Mouse (Mus musculus): ENCODE results near the gene Glod4. TPM values are rescaled to one million over a fixed set of nuclear protein-coding genes. Genes with fewer than 3 reads are reported as not detected.

Gene Glod4
- polyA plus RNA-seq, 1 experiment from 2014 or later: 140 TPM

DNA sequence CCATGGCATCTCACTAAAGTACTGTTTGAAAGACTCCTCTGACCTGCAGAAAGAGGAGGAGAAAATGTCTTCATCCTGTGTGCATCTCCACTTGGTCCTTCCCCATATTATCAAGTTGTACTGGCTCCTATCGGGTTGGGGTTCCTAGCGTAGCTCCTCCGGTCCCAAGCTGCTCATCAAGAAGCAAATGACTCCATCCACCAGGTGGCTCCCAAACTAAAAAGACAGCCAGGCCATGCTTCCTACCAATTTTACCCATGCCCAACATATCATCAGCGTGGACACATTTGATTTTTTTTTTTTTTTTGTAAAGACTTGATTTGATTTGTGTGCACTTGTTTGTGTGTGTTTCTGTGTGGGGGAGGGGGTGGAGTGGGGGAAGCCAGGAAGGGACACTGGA is 28.9 kb upstream of the Glod4 start:
- no peak overlapping the region for H3K4me3 ChIP-seq
- no peak overlapping the region for H3K27ac ChIP-seq
- 90% methylated on average over 4 of the region's 4 CpGs for WGBS
- H3K9me3 ChIP-seq (replicated peaks): no peaks in the 10 kb centered on the region
- H3K36me3 ChIP-seq: peaks cover 64% of the 10 kb centered on the region
- H3K4me1 ChIP-seq: peaks cover 12% of the 10 kb centered on the region
- no peak for DNase-seq (ENCODE audit: low spot score)
- no peaks in the 10 kb centered on the region for H3K27me3 ChIP-seq (ENCODE audit: low read depth, poor library complexity, severe bottlenecking)

DNA sequence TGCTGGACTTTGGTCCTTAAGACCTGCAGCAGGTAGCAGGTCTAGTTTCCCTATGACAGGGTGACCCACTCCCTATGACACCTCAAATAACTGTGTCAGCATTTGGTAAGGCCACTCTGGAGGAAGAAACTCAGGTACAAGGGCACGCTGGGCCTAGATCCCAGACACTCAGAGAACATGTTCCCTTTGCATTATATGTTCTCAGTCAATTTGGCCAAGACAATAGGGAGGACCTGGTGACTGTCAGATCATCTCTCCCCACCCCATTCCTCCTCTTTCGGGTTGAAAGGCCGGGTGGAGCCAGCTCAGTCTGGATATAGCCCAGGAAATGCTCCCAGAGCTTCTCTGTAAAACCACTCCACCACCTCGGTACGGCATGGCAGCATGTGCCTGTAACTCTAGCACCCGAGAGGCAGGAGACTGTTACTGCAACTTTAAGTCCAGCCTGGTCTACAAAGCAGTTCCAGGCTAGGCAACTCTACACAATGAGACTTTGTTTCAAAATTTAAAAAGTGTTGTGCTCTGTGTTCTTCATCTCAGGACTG is 25.1 kb upstream of the Glod4 start:
- Histone ChIP-seq H3K27me3 (ENCODE audit: low read depth, poor library complexity, severe bottlenecking) (no peaks in the 10 kb centered on the region), H3K27ac (peak overlapping the region; percentile 61; the same call in 1 of the 2 replicates), H3K4me1 (peaks cover 20% of the 10 kb centered on the region), H3K4me3 (no peak overlapping the region), H3K9me3 (replicated peaks) (no peaks in the 10 kb centered on the region), H3K36me3 (peaks cover 60% of the 10 kb centered on the region)
- no peak for DNase-seq (ENCODE audit: low spot score)
- 83% methylated on average over 6 of the region's 6 CpGs for WGBS

DNA sequence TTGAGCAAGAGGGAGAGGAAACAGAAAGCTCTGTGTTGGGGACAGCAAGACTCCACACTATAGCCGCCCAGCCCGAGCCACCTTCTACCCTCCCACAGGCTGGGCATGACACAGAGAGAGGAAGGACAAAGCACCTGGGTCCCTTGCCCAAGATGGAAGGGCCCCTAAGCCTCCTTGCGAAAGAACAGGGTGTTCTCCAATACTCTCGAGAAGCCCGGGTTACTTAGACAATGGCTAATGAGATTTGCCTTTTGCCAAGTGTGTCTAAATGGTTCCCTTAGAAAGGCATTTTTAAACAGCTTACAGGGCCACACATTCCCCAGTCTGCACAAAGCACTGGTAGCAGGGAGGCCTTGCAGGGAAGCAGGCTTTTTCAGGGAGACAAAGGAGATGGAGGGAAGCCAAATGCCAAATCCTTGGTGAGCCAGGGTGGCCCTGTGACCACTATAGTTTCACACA is 24.5 kb upstream of the Glod4 start:
- H3K27ac ChIP-seq: peak overlapping the region; percentile 61; the same call in 1 of the 2 replicates
- WGBS: 78% methylated on average over 5 of the region's 5 CpGs
- DNase-seq (ENCODE audit: low spot score): no peak
- no peaks in the 10 kb centered on the region for H3K9me3 ChIP-seq (replicated peaks)
- H3K4me1 ChIP-seq: peaks cover 26% of the 10 kb centered on the region
- peaks cover 54% of the 10 kb centered on the region for H3K36me3 ChIP-seq
- H3K4me3 ChIP-seq: no peak overlapping the region
- no peaks in the 10 kb centered on the region for H3K27me3 ChIP-seq (ENCODE audit: low read depth, poor library complexity, severe bottlenecking)

DNA sequence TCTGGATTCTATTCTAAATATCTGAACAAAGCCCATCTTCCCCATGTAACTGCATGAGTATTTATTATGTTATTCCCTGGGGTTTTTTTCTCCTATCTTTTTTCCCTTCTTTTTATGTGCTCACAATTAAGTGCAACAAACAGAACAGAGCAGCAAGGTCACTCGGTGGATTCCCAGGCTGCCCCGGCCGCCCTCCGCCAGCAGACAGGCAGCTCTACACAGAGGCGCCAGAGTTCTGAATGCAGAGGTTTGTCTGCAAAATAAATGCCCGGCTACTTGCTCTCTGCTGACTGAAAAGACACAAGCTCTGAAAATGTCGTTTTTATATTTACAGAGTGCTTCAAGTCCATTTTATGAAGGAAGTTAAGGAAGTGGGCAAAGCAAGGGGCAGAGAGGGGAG is 24.0 kb upstream of the Glod4 start:
- Histone ChIP-seq H3K4me1 (peaks cover 31% of the 10 kb centered on the region), H3K27ac (peak overlapping the region; percentile 61; the same call in 1 of the 2 replicates), H3K4me3 (no peak overlapping the region), H3K9me3 (replicated peaks) (no peaks in the 10 kb centered on the region), H3K36me3 (peaks cover 51% of the 10 kb centered on the region), H3K27me3 (ENCODE audit: low read depth, poor library complexity, severe bottlenecking) (no peaks in the 10 kb centered on the region)
- no peak for DNase-seq (ENCODE audit: low spot score)
- WGBS: 72% methylated on average over 7 of the region's 7 CpGs

DNA sequence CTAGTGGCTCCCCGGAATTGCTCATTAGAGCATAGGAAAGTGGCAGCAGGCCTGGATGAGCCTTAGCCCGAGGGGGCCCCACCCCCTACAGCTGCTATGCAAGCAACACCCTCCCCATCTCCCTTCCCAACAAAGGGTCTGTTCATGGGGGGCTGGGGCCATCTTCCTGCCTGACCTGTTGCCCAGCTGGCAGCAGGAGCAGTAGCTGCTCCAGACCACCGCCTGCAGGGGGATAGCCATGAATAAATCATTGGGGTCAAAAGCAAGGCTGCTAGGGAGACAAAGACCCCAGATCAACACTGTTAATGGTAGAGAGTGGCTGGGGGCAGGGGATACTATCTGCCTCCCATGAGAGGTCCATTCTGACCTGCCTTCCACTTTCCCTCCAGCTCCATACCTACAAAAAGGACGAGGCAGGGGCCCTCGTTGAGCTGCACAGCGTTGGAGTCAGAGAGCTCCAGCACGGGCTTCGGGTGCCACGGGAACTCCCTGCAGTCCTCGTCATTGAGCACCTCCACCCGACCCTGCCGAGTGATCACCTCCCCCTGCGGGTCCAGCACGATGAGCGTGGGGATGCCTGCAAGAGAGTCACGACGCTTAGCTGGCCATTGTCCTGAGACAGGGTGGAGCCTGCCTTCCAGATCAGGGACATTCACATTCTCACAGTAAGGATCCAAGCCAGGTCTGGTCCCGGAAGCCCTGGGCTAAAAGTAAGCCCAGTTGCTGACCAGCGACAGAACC is 19.3 kb upstream of the Glod4 start:
- DNase-seq (ENCODE audit: low spot score): no peak
- peaks cover 56% of the 10 kb centered on the region for H3K4me1 ChIP-seq
- H3K27me3 ChIP-seq (ENCODE audit: low read depth, poor library complexity, severe bottlenecking): no peaks in the 10 kb centered on the region
- H3K27ac ChIP-seq: peak overlapping the region; percentile 77
- H3K36me3 ChIP-seq: peaks cover 64% of the 10 kb centered on the region
- WGBS: 8% methylated on average over 19 of the region's 19 CpGs
- H3K4me3 ChIP-seq: no peak overlapping the region
- no peaks in the 10 kb centered on the region for H3K9me3 ChIP-seq (replicated peaks)

DNA sequence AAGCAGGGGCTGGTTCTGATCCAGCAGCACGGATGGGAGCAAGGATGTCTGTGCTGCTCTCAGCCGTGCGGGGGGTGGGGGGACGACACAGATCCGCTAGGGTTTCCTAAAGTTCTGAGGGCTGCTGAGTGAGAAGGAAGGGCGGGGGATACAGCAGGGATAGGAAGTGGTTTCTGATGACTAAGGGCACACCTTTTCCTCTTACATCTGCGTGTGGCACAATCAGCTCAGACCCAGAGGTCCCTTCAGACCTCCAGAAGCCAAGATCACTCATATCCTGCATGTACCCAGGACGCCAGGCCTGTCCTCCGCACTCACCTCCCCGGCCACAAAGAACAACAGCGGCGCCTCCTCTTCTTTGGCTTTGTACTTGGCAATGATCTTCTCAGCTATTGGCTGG is 17.7 kb upstream of the Glod4 start:
- no peak overlapping the region for H3K27ac ChIP-seq
- no peaks in the 10 kb centered on the region for H3K27me3 ChIP-seq (ENCODE audit: low read depth, poor library complexity, severe bottlenecking)
- H3K9me3 ChIP-seq (replicated peaks): no peaks in the 10 kb centered on the region
- DNase-seq (ENCODE audit: low spot score): no peak
- peaks cover 68% of the 10 kb centered on the region for H3K4me1 ChIP-seq
- WGBS: 77% methylated on average over 12 of the region's 12 CpGs
- peaks cover 60% of the 10 kb centered on the region for H3K36me3 ChIP-seq
- H3K4me3 ChIP-seq: no peak overlapping the region

DNA sequence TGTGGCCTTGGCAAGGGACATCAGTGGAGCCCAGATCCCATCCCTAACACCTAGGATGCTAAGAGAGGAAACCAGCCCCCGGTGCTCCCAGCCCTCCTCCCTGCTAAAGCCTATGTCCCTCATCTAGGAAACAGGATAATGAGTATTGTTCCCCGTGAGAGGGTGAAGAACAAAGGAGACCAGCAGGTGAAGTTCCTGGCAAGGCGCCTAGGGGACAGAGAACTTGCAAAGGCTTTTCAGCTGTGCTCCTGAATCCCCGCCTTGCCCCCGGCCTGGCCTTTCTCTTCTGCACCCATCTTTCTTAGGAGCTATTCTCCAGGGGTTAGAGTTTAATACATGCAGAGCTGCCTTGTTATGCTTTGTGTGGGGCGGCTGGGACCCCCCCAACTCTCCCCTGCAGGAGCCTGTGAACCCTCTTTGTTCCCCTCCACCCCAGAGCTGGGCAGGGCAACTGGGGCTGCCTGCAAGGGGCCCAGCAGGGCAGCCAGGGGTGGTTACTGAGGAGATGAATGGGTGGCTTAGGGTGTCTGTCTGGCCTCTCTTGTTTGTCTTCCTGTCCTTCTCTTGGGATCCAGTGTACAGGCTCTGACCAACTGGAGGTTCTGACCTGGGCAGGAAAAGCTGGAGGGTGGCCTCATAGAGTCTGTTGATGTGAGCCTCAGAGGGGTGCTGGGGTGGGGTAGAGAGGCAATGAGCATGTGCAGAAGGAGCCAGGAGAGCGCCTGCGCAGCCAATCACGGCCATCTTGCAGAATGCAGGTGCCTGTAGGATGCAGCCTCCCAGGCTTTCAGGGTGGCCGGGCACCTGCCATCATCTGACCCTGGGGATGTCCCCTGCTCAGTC is 16.9 kb upstream of the Glod4 start:
- DNase-seq (ENCODE audit: low spot score): no peak
- no peak overlapping the region for H3K27ac ChIP-seq
- peaks cover 76% of the 10 kb centered on the region for H3K4me1 ChIP-seq
- 78% methylated on average over 10 of the region's 10 CpGs for WGBS
- H3K9me3 ChIP-seq (replicated peaks): no peaks in the 10 kb centered on the region
- peaks cover 59% of the 10 kb centered on the region for H3K36me3 ChIP-seq
- no peaks in the 10 kb centered on the region for H3K27me3 ChIP-seq (ENCODE audit: low read depth, poor library complexity, severe bottlenecking)
- no peak overlapping the region for H3K4me3 ChIP-seq

DNA sequence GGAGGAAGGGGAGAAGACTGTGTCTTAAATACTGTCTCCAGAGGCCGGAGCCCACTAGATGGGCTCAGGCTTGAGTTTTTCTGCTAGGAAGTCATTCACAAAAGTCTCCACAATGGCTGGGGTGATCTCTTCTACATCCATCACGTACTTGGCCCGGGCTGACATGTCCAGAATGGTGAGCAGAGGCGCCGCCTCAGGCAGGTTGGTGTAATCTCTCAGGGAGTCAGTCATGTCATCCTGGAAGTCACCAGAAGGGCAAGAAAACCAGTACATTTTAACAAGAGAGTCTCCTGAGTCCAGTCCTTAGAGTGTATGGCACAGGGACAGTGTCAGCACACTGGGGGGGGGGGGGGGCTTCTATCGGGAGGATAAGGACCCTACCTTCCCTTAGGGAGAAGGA is 15.0 kb upstream of the Glod4 start:
- H3K36me3 ChIP-seq: peaks cover 58% of the 10 kb centered on the region
- H3K27me3 ChIP-seq (ENCODE audit: low read depth, poor library complexity, severe bottlenecking): no peaks in the 10 kb centered on the region
- no peaks in the 10 kb centered on the region for H3K9me3 ChIP-seq (replicated peaks)
- 77% methylated on average over 6 of the region's 6 CpGs for WGBS
- 0 out of 2 replicates have a peak overlapping the region, but pooled peaks have one; percentile 73 for H3K27ac ChIP-seq
- H3K4me1 ChIP-seq: peaks cover 83% of the 10 kb centered on the region
- DNase-seq (ENCODE audit: low spot score): no peak
- no peak overlapping the region for H3K4me3 ChIP-seq

DNA sequence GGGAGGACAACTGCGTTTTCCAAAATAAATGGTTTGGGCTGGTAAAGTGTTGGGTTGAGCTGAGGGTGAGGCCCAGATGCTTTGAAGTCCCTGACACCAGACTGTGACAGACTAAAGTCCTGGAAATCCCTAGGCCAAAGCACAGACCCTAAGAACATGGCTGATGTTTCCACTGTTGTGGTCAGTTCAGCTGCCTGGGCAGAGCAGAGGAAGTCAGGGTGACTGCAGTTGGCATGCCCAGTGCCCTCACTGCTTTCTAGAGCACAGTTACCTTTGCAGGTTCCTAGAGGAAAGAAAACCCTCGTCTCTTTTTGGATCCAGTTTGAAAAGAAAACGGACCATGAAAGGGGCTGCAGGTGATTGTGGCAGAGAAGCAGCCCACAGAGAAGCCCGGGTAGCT is 13.9 kb upstream of the Glod4 start:
- H3K4me1 ChIP-seq: peaks cover 77% of the 10 kb centered on the region
- no peaks in the 10 kb centered on the region for H3K27me3 ChIP-seq (ENCODE audit: low read depth, poor library complexity, severe bottlenecking)
- whole genome bisulfite sequencing: 56% methylated on average over 4 of the region's 4 CpGs

DNA sequence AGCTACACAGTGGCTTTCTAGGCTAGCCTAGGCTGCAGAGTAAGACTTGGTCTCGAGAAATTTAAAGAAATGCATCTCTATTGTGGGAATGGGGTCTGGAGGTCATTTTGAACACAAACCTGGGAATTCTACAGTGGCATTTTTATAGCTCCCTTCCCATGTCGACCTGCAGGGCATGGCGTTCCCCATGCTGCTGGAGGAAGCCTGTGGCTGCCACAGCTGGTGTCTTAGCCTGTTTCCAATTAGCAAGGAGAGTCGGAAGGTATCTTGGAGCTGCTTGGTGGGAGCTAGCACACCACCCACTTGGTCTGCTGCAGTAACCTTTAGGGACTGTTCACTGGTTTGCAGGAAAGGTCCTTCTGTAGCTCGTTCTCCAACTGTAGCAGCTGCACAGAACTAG is 12.6 kb upstream of the Glod4 start:
- Histone ChIP-seq H3K9me3 (replicated peaks) (no peaks in the 10 kb centered on the region), H3K27ac (peak overlapping the region; percentile 73), H3K27me3 (ENCODE audit: low read depth, poor library complexity, severe bottlenecking) (no peaks in the 10 kb centered on the region), H3K4me1 (peaks cover 69% of the 10 kb centered on the region), H3K36me3 (peaks cover 45% of the 10 kb centered on the region), H3K4me3 (peak overlapping the region; percentile 5; the same call in 1 of the 2 replicates)
- DNase-seq (ENCODE audit: low spot score): peak; percentile 84
- WGBS: 6% methylated on average over 5 of the region's 5 CpGs

More for the DNA sequence above, 13.9 kb upstream of the Glod4 start:
- Histone ChIP-seq H3K27ac (peak overlapping the region; percentile 73), H3K4me3 (no peak overlapping the region), H3K9me3 (replicated peaks) (no peaks in the 10 kb centered on the region), H3K36me3 (peaks cover 54% of the 10 kb centered on the region)
- DNase-seq (ENCODE audit: low spot score): no peak

DNA sequence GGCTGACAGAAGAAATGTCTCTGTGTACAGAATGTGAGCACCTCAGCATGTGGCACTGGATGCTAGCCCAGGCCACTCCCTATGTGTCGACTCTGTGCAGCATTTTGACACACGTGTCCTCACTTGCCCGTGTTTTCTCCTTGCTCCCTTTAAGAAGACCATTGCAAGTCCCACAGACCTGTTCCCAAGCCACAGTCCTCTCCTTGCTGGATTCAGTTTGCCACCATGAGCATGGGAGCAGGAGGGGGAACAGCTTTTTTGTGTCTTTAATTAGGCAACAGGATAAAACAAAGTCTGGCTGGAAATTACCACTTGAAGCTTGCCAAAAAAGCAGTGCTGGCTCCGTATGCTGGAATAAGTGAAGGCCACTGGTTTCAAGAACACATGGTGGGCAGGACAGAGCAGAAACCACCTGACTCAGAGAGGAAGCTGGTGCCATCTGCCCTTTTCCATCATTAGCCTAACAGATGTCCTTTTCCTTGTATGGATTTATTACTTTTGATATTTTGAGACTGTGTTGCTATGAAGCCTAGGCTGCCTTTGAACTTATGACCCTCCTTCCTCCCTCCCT is 12.0 kb upstream of the Glod4 start:
- Histone ChIP-seq H3K9me3 (replicated peaks) (no peaks in the 10 kb centered on the region), H3K4me3 (0 out of 2 replicates have a peak overlapping the region, but pooled peaks have one; percentile 5), H3K27me3 (ENCODE audit: low read depth, poor library complexity, severe bottlenecking) (no peaks in the 10 kb centered on the region), H3K36me3 (peaks cover 45% of the 10 kb centered on the region), H3K27ac (peak overlapping the region; percentile 73), H3K4me1 (peaks cover 63% of the 10 kb centered on the region)
- no peak for DNase-seq (ENCODE audit: low spot score)
- WGBS: 54% methylated on average over 4 of the region's 4 CpGs

DNA sequence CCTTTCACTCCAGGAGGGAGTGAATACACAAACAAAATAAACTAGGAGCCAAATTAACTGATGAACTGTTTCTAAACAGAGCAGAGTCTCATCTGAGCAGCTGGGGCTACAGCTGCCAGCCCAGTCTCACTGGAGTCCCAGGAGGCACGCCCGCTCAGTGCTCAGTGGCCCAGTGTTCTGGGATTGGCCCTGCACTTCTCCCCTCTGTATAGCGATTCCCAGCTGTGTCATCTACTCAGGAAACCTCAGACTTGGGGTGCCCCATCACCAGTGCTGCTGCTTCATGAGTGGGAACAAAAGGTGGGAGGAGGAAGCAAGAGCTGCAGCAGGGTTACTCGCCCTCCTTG is 10.4 kb upstream of the Glod4 start:
- 88% methylated on average over 4 of the region's 4 CpGs for WGBS
- Histone ChIP-seq H3K27ac (peak overlapping the region; percentile 37), H3K36me3 (peaks cover 47% of the 10 kb centered on the region), H3K27me3 (ENCODE audit: low read depth, poor library complexity, severe bottlenecking) (no peaks in the 10 kb centered on the region), H3K4me3 (no peak overlapping the region), H3K9me3 (replicated peaks) (no peaks in the 10 kb centered on the region), H3K4me1 (peaks cover 60% of the 10 kb centered on the region)
- DNase-seq (ENCODE audit: low spot score): no peak

Measured in limb, embryonic 10.5 days (tissue).